Mouse (Mus musculus): ENCODE measurements around the gene P2ry12. TPM values are rescaled to one million over a fixed set of nuclear protein-coding genes. Genes with fewer than 3 reads are reported as not detected.

P2ry12 gene
- polyA plus RNA-seq, 2 experiments: 1.2 to 1.9 TPM

GRCm38 (mm10) chr3:59234878-59235277 is 27.8 kb downstream of the P2ry12 start:
- ATAC-seq (ENCODE audit: insufficient read depth): no peak
- TF ChIP-seq CTCF (IDR thresholded peaks at IDR 0.05; ENCODE audit: low read depth) (no peak), EP300 (IDR thresholded peaks at IDR 0.05; ENCODE audit: low read depth) (no peak)
- Histone ChIP-seq H3K4me3 (ENCODE audit: insufficient read depth in 1 of 2, low read depth in 2 of 2, low read length in 2 of 2) (no peak overlapping the region), H3K9ac (replicated peaks) (no peak overlapping the region), H3K27me3 (ENCODE audit: control insufficient read depth, insufficient read depth, low read length) (no peaks in the 10 kb centered on the region), H3K4me2 (ENCODE audit: low read depth) (no peak overlapping the region), H3K9me3 (ENCODE audit: control insufficient read depth, low read length) (no peaks in the 10 kb centered on the region), H3K36me3 (replicated peaks; ENCODE audit: control insufficient read depth, insufficient read depth, low read depth) (no peaks in the 10 kb centered on the region), H3K4me1 (replicated peaks; ENCODE audit: control insufficient read depth in 2 of 2, insufficient read depth in 2 of 2, low read length in 1 of 2) (no peaks in the 10 kb centered on the region), H3K27ac (no peak overlapping the region)
- 32% methylated on average over 5 of the region's 5 CpGs for WGBS (ENCODE audit: insufficient replicate concordance)
- DNase-seq (ENCODE audit: low read depth in 3 of 3, low spot score in 3 of 3): no peak

DNA sequence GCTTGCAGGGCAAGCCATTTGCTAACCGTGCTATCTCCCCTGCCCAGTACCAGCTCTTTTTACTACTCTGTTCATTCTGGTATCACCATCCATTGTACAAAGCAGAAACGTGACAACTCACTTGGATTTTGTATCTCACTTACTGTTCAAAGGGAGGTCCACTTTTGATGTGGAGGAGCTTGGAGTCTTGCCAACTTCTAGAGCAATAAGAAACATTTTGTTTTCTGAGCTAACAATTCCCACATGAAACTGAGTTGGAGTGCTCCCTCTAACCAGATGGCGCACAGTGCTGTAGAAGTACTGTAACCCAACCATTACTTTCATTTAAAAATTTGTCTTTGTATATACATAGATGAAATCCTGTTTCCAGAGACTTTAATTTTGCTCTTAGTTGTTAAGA is 31.8 kb downstream of the P2ry12 start:
- TF ChIP-seq EP300 (IDR thresholded peaks at IDR 0.05; ENCODE audit: low read depth): no peak
- TF ChIP-seq CTCF (IDR thresholded peaks at IDR 0.05; ENCODE audit: low read depth): no peak
- Histone ChIP-seq H3K27ac (no peak overlapping the region), H3K36me3 (replicated peaks; ENCODE audit: control insufficient read depth, insufficient read depth, low read depth) (no peaks in the 10 kb centered on the region), H3K27me3 (ENCODE audit: control insufficient read depth, insufficient read depth, low read length) (no peaks in the 10 kb centered on the region), H3K4me1 (replicated peaks; ENCODE audit: control insufficient read depth in 2 of 2, insufficient read depth in 2 of 2, low read length in 1 of 2) (peaks cover 0 to 10% of the 10 kb centered on the region in 2 experiments; a peak in 2 of 4 replicates), H3K4me2 (ENCODE audit: low read depth) (no peak overlapping the region), H3K9me3 (ENCODE audit: control insufficient read depth, low read length) (no peaks in the 10 kb centered on the region), H3K9ac (replicated peaks) (no peak overlapping the region), H3K4me3 (ENCODE audit: insufficient read depth in 1 of 2, low read depth in 2 of 2, low read length in 2 of 2) (no peak overlapping the region)
- WGBS (ENCODE audit: insufficient replicate concordance): 72% methylated on average over 3 of the region's 3 CpGs
- ATAC-seq (ENCODE audit: insufficient read depth) (no peak), DNase-seq (ENCODE audit: low read depth in 3 of 3, low spot score in 3 of 3) (no peak)

DNA sequence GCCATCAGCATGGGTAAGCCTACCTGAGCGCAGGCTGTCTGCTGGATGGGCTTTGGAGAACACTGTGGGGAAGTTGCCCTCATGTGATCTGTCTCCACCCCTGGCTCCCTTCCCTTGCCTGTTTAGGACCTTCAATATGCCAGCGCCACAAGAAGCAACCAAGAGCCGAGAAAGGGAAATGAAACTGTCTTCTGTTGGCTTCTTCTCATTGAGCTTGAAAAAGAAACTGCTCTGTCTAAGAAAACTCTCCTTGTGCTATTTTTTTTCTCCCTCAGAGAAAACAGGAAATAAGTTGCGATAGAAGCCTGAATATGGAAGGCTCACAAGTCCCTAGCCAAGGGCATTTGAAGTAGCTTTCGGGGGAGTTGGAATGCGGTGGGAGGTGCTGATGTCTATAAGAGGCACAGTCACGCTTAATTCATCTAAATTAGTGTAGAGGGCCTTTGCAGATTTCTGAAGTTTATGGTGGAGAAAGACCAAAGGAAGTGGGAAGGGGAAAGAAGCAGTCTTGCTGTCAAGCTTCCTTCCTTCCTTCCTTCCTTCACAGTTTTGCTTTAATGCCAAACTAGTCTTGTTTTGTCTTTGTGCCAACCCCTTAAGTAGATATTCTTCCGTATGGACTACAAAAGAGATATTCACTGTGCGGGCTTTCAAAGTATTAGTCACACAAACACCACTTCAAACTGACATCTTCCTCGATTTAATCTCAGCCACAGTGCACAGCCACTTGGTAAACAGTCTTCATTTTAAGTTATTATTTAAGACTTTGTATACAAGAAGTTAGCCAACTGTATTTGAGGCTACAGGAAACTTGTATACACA is 33.7 kb downstream of the P2ry12 start:
- ATAC-seq (ENCODE audit: insufficient read depth): peak; percentile 21; the same call in 1 of the 2 replicates
- Histone ChIP-seq H3K4me3 (ENCODE audit: insufficient read depth in 1 of 2, low read depth in 2 of 2, low read length in 2 of 2) (no peak overlapping the region), H3K27me3 (ENCODE audit: control insufficient read depth, insufficient read depth, low read length) (no peaks in the 10 kb centered on the region), H3K36me3 (replicated peaks; ENCODE audit: control insufficient read depth, insufficient read depth, low read depth) (no peaks in the 10 kb centered on the region), H3K9ac (replicated peaks) (no peak overlapping the region), H3K4me1 (replicated peaks; ENCODE audit: control insufficient read depth in 2 of 2, insufficient read depth in 2 of 2, low read length in 1 of 2) (peaks cover 0 to 10% of the 10 kb centered on the region in 2 experiments; a peak in 2 of 4 replicates), H3K4me2 (ENCODE audit: low read depth) (no peak overlapping the region), H3K9me3 (ENCODE audit: control insufficient read depth, low read length) (no peaks in the 10 kb centered on the region), H3K27ac (no peak overlapping the region)
- peak in 2 of 3 experiments; percentile 17 to 32 for DNase-seq (ENCODE audit: low read depth in 3 of 3, low spot score in 3 of 3)
- 28% methylated on average over 10 of the region's 10 CpGs for WGBS (ENCODE audit: insufficient replicate concordance)
- TF ChIP-seq CTCF (IDR thresholded peaks at IDR 0.05; ENCODE audit: low read depth): no peak
- TF ChIP-seq EP300 (IDR thresholded peaks at IDR 0.05; ENCODE audit: low read depth): no peak

GRCm38 (mm10) chr3:59227696-59228095 is 35.0 kb downstream of the P2ry12 start:
- TF ChIP-seq CTCF (IDR thresholded peaks at IDR 0.05; ENCODE audit: low read depth) (no peak), EP300 (IDR thresholded peaks at IDR 0.05; ENCODE audit: low read depth) (no peak)
- H3K9me3 ChIP-seq (ENCODE audit: control insufficient read depth, low read length): no peaks in the 10 kb centered on the region
- H3K27me3 ChIP-seq (ENCODE audit: control insufficient read depth, insufficient read depth, low read length): no peaks in the 10 kb centered on the region
- DNase-seq (ENCODE audit: low read depth in 3 of 3, low spot score in 3 of 3) (no peak), ATAC-seq (ENCODE audit: insufficient read depth) (no peak)
- peaks cover 0 to 10% of the 10 kb centered on the region in 2 experiments; a peak in 2 of 4 replicates for H3K4me1 ChIP-seq (replicated peaks; ENCODE audit: control insufficient read depth in 2 of 2, insufficient read depth in 2 of 2, low read length in 1 of 2)
- no peak overlapping the region for H3K27ac ChIP-seq
- no peaks in the 10 kb centered on the region for H3K36me3 ChIP-seq (replicated peaks; ENCODE audit: control insufficient read depth, insufficient read depth, low read depth)
- H3K4me3 ChIP-seq (ENCODE audit: insufficient read depth in 1 of 2, low read depth in 2 of 2, low read length in 2 of 2): no peak overlapping the region
- no peak overlapping the region for H3K4me2 ChIP-seq (ENCODE audit: low read depth)
- no peak overlapping the region for H3K9ac ChIP-seq (replicated peaks)
- 37% methylated on average over 9 of the region's 9 CpGs for WGBS (ENCODE audit: insufficient replicate concordance)

DNA sequence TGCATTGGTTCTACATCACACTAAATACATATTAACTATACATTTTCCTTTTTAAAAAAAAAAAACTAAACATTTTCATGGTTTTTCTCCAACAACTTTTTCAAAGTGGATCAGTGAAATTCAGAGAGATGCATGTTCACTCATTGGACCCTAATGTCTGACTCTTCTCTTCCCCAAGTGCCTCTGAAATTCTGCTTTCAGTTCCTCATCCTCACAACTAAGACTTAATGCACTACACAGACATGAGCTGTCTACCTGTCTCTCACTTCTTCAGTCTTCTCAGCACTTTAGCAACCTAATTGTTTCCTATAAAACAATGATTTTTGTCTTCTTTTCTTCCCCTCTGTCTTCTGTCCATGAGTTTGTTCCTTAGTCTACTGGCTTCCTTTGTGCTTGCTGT is 37.3 kb downstream of the P2ry12 start:
- no peak for ATAC-seq (ENCODE audit: insufficient read depth)
- Histone ChIP-seq H3K36me3 (replicated peaks; ENCODE audit: control insufficient read depth, insufficient read depth, low read depth) (no peaks in the 10 kb centered on the region), H3K27me3 (ENCODE audit: control insufficient read depth, insufficient read depth, low read length) (no peaks in the 10 kb centered on the region), H3K27ac (no peak overlapping the region), H3K4me3 (ENCODE audit: insufficient read depth in 1 of 2, low read depth in 2 of 2, low read length in 2 of 2) (no peak overlapping the region), H3K4me2 (ENCODE audit: low read depth) (no peak overlapping the region), H3K4me1 (replicated peaks; ENCODE audit: control insufficient read depth in 2 of 2, insufficient read depth in 2 of 2, low read length in 1 of 2) (peaks cover 0 to 10% of the 10 kb centered on the region in 2 experiments; a peak in 2 of 4 replicates), H3K9me3 (ENCODE audit: control insufficient read depth, low read length) (no peaks in the 10 kb centered on the region), H3K9ac (replicated peaks) (no peak overlapping the region)
- TF ChIP-seq EP300 (IDR thresholded peaks at IDR 0.05; ENCODE audit: low read depth): no peak
- no peak for TF ChIP-seq CTCF (IDR thresholded peaks at IDR 0.05; ENCODE audit: low read depth)
- no peak for DNase-seq (ENCODE audit: low read depth in 3 of 3, low spot score in 3 of 3)

Measured in liver, embryonic 14.5 days (tissue).